Mouse (Mus musculus) naive thymus-derived CD4-positive, alpha-beta T cell, adult 2 months (primary cell): ENCODE data around the gene Fndc3b.

Experiments used
- DNase-seq: peaks from one replicate; pipeline ENCODE4 v3.0.0-alpha.2; 2011; ENCODE audit warnings: low read depth

Gene Fndc3b

DNA sequence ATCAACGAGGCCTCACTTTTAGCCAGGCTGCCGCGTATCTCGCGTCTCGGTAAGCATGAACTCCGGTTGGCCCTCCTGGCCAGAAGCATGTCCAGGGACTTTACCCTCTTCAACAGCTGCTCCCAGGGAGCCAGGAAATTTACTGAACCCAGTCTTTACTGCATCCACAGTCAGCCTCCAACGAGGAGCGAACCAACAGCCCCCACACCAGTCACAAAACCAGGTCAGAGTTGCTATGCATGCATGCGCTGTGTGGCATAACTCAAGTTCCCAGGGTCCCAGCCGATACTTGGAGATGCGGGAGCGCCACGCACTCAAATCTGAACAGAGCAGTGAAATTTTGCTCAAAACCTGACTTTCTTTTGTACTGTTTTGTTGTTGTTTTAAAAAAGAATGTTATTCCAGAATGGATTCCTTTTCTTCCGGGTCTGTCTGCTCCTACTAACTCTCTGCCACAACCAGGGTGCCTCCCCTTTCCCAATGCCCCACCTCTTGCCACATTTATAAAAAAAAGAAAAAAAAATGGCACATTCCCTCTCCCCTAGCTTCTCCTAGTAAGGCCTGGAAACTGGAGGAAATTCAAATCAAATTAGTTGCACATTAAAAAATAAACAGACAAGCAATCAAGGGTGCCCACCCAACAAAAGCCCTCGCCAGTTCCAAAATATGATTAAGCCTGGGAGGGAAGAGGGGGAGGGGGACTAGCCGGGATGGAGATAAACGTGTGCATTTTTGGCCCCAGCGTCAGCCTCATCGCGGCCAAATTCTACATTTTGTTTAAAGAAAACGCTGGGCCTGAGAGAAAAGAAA, 1.8 kb downstream of the Fndc3b start:
- no peak for DNase-seq

DNA sequence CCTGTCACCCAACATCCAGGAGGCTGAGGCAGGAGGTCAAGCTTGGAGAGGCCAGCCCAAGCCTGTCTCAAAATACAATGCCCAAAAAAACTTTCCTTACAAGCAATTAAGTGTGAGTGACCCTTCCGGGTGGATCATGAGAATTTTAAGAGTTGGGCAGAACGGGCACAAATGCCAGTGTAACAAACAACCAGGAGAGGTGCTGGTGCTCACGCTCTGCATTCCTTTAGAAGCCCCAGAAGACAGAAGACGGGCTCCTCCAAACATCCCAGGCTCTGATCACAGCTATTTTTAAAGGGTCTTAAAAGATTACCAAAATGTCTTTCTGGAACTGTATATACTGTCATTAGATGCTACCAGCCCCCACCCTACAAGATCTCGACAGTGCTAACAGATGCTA, 2.5 kb downstream of the Fndc3b start:
- DNase-seq = no peak

DNA sequence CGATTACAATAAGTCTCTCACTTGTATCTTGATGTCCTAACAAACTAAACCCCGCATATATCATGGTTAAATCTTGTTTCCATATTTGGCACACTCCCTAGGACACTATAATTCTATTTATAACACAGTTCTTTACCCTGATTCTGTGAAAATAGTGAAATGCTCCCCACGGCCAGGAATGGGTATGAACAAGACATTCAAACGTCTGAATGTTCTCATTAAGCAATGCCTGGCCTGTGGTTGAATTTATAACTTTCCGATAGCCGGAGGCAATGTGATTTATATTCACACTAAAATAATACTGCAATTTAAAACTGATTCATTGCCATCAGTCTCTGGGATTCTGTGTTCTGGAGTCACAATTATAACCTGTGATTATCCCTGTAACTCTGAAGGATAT, 5.3 kb downstream of the Fndc3b start:
- DNase-seq = no peak

DNA sequence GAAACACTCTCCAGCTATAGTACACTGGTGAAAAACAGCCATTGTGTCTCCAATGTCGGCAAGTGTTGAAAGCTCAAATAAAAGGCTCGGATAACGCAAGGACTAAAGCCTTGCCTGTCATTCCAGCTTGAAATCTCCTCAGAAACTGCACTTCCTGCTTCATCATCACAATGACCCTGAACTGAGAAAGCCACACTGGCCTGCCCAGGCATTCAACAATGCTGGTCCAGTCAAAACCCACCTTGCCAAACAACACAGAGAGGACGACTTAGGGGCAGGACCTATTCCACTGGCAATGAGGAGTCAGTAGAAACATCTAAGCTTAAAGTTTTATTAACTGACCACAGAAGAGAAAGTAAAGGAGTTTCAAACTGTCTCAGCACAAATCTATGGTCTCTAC, 6.1 kb downstream of the Fndc3b start:
- no peak for DNase-seq

DNA sequence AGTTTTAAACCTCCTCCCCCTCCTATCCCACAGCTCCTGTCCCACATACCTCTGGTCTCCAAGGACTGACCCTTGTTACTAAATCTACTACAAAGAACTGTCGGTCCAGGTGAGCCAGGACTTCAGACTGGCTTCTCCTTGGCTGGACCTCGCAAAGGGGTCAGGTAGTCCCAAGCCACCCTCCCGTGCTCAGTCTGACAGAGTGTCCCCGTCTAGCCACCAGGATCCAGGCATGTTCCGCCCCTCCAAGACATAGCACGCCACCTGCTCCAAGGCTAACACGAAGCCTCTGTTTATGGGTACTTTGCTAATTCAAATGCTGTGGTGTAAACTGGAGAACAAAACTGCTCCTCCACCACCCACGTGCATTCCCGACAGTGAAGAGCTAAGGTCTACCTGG, 6.5 kb downstream of the Fndc3b start:
- no peak for DNase-seq

DNA sequence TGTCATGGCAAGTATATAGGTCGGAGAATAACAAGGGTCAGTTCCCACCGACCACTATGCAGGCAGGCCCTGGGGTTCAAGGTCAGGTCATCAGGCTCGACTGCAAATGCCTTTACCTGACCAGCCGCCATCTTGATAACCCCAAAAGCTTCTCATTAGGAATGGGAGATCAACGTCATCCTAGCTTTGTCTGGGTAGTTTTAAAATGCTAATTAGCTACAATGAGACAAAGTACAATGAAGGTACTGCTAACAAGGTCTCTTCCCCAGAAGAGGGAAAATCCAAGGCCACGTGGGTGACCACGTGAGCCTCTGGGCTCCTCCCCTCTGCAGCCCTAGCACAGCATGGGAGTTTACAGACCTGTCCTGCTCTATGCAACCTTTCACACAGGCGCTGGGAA, 7.6 kb downstream of the Fndc3b start:
- no peak for DNase-seq

DNA sequence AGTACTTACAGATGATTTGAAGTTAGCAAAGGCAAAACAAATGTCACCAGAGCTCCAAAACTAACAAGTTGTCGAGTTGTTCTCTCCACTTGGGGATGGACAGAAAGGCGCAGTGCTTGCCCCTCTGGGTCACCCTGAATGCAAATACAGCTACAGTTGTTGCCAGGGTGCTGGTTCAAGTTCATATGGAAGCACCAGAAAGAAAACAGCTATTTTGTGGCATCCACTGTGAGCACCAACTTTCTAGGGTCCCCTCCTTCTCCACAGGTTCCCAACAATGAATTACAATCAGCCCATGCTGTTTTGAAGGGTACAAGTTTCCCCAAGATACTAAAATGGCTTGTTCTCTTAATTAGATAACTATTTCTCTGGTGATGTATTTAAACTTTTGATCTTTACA, 8.0 kb downstream of the Fndc3b start:
- no peak for DNase-seq

DNA sequence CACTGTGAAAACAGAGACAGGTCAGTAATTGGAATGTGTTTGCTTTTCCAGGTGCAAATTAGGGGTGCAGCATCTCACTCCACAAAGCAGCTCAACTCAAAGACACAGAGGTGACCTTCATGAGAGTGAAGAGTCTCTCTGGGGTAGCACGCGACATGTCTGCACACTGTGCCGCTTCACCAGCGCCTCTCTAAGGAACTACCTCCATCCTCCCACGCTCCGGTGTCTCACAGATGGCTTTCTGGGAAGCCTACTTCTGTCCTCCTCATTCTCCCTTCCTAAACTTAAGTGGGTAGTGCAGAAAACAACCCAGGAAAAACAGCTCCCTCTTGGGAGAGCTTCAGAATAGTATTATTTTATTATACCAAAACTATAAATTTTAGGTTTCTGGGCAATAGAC, 12.4 kb downstream of the Fndc3b start:
- DNase-seq = no peak

DNA sequence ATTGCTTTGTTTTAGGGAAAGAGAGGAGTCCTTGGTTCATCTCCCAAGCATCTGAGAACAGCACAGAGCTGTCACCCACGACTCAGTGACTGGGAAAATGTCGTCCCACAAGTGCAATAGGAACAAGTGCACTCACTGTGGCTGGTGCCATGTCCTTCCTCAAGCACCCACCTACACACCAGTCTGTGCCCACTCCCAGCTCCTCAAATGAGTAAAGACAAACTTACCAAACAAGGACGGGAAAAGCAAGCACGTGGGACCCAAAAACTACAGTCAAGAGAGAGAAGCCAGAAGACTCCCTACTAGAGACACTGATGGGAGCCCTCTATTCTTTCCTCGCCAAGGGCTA, 14.7 kb downstream of the Fndc3b start:
- no peak for DNase-seq

DNA sequence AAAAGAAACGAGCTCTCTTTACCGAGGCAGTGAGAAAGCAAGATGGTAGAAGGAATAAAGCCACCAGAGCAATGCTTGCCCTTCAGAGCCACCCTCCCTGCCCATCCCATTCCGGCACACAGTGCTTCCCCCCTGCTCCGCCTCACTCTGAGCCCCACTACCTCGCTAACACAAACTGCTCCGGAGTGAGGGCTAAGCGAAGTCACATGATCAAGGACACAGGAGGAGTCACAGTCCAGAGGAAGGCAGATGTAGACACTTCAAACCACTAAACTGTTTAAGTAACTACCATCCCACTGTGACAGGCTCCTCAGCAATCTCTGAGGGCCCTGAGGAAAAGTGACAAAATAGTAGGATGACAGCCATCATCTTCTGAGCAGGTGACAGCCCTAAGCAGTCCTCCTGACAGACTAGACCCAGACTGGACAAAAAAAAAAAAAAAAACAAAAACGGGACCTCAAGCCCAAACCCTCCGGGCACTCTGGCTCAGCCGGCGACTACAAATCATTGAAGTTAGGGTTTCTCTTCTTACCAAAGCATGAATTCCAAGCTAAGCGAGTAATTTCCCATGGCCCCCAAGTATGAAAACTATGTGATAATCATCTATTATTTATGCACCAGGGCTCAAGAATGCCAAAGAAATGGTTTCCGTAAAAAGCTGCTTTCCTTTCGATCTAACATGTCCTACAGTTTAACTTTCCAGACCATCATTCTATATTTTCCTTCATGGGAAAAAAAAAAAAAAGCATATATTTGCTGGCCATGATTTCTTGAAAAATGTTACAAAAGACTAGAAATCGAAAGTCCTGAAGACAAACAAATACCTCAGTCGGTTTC, 15.3 kb downstream of the Fndc3b start:
- DNase-seq = no peak

DNA sequence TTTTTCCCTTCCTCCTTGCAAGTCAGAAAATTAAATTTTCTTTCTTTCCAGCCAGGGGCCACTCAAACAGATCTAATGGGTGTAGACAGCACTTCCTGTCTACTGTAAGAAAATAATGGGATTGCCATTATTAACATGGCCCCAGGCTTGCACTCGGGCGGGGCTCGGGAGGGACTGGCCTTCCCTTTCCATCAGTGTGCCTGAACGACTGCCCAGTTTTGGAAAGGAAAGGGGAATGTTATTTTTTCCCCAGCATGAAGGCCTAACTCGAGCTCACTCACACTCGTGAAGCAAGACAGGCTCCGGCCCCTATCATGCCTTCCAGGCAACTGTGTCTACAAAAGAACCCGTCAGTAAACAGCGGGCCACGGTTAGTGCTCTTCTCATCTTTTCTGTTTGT, 16.5 kb downstream of the Fndc3b start:
- DNase-seq = no peak

DNA sequence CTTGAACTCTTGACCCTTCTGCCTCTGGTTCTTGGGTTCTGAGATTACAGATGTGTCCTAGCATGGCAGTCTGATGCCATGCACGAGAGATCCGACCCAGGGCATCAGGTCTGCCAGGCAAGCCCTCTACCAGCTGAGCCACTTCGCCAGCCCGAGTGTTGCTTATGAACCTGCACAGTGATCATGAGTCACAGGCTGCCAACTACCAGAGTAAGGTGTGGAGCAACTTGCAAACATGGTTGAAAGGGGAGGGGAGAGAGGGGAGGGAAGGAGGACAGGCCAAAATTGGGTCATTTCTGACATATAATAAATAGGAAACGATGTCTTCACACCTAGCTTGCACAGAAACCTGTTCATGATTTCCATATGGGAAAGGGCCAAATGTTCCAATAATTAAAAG, 17.0 kb downstream of the Fndc3b start:
- no peak for DNase-seq

DNA sequence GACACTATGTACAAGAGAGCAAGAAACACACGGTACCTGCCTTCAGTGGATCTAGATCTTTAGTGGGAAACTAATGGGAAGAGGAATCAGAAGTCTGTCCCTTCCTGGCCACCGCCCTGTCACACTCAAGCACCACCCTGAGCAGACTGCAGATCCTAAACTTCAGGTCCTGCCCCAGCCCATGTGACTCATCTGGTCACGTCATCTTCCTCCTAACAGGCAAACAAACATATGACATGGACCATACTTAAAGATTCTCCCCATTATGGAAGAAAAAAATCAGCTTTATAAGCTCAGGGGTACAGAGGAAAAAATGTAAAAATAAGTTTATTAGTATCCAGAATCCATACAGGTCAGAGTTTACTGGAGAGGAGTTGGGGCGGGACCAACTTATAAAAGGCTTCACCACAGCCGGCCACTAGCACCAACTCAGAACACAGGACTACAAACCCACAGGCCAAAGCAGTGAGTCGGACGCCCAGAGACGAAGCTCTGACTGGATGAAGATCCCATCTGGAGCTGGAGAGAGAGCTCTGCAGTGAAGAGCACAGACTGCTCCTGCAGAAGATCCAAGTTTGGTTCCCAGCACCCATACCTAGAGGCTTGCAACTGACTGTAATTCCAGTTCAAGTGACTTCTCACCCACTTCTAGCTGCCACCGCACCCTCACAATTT, 19.5 kb downstream of the Fndc3b start:
- no peak for DNase-seq

DNA sequence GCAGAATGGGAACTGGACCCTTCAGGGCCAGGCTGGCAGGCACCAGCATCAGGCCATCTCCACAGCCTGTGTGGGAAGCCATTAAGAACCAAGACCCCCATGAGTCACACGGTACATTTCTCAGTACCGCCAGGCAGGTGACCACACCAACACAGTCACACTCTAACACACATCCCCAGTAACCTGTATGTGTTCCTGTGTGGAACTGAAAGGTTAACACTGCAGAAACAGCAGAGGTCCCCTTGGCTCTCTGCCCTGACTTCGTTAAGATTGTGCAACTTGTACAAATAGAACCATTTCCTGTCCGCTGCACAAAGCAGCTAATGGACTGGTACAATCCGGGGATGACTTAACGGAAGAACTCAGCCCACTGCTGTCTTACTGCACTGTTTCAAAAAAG, 21.1 kb downstream of the Fndc3b start:
- DNase-seq = no peak

DNA sequence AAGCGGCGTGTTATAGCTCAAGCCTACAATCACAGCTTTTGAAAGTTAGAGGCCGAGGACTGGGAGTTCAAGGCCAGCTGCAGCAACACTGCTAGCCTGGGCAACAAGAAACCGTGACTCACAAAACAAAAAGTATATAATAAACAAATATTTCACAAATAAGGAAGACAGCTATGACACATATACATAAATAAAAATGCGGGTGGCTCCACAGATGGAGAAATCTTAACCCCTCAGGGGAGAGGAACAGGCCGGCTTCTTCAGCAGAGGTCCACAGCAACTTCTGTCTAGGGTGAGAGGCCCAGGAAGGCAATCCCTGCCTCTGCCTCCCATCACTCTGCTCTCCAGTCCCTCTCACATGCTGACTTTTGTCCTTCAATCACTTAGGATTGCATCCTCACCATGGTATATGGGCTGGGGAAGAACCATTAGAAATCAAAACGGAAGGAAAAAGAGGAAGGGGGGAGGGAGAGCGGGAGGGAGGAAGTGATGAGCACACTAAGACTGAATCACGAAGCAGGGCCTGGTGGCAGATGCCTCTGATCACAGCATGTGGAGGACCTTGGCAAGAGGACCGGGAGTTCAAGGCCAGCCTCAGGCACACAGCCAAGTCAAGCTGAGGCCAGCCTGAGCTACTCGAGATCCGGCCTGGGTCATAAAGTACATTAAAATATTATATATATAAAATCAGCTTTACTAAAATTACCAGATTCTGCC, 21.8 kb downstream of the Fndc3b start:
- no peak for DNase-seq

DNA sequence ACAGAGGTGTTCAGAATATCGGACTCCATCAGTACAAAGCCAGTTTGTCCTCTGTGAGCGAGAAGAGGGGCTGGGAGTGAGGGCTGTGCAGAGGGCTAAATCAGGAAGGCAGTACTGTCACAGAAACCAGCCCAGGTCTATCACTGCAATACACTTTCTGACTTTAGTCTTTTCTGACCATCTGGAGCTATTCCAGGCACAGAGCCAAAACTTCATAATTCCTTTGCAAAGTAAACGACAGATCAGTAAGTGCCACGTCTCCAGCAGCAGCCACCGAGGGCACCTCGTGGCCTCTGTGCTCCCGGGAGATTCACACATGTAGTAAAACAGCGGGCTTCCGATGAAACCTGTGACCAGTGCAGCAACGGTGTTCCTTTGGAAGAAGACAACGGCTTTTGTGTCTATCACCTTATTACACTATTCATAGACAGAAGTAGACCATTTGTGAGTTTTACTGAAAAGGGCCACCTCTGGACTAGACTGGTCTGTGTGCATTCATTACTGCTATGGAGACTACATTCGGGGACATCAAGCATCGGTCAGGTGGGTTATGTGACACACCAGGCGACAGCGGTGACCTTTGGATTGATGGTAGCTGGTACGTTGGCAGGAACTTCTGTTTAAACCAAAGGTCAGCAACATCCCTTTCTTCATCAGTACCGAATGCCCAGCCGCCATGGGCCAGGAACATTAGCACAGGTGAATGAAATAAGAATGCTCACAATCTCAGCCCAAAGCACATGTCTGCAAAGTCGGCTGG, 24.2 kb downstream of the Fndc3b start:
- DNase-seq = no peak

DNA sequence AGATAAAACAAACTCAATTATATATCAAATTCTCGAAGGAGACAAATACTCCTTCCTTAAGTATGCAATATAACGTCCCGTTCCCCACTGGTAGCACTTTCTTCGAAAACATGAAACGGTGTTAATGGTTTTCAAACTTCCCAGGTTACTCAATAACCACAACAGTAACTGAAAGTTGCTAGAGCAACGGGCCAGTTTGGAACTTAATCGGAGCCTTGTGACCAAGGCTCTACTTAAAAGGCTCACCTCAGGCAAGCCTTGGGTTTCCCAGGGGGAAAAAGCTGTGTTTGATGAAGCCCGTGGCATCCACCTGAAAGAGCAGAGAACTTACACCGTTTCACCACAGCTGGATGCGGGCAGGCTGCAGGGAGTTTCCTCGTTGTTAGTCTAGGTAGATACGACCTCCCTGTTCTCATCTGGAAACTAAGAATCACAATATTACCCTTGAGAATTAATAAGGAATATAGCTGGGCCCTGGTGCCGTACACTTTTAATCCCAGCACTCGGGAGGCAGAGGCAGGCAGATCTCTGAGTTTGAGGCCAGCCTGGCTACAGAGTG, 25.4 kb downstream of the Fndc3b start:
- no peak for DNase-seq

DNA sequence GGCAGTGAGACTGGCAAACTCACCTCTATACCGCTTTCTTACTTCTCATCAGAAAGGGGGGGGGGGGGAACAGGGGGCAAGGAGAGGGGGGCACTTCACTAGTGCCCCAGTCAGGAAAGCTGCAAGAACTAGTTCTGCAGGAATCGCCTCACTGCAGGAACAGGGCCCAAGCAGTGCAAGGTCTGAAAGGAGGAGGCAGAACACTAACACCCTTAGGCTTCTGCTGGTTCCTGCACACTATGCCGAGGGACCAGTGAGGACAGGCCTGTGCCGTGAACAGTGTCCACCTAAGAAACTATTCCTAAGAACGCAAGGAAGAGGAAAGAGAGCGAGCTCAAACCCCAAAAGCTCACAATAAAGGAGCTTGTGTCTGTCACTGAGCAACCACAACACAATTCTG, 26.0 kb downstream of the Fndc3b start:
- DNase-seq = no peak

DNA sequence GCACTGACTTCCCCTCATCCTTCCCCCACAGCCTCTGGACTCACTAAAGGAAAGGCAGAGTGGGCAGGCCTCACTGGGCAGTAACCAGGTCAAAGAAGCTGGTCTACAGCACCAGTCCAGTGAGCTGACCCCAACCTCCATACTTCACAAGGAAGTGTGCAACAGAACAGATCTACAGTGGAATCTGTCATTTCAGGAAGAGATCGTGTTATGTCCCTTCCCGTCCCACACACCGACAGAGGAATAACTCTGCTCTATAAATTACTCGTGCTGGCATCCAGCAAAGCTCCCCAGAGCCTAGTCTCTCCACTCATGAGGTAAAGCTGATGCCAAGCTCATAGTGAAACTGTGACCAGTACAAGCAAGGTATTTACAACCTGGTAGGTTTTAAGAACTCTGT, 27.7 kb downstream of the Fndc3b start:
- DNase-seq = no peak

DNA sequence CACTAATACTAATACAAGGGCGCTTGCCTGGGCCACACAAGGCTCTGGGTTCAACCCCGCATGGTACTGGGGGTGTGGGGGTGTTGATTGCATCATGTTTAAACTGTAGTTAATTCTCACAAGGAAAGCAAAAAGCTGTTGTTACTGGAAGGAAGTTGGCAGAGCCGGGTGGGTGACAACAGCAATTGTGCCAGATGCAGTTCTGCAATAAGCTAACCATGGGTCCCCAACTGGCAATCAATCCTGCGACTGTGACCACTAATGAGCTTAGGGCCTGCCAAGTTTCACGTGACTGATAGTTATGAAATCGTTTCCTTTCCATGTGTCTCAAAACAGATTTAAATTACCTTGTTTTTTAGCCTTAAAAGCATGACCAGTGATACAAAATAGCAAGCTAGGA, 33.5 kb downstream of the Fndc3b start:
- no peak for DNase-seq

DNA sequence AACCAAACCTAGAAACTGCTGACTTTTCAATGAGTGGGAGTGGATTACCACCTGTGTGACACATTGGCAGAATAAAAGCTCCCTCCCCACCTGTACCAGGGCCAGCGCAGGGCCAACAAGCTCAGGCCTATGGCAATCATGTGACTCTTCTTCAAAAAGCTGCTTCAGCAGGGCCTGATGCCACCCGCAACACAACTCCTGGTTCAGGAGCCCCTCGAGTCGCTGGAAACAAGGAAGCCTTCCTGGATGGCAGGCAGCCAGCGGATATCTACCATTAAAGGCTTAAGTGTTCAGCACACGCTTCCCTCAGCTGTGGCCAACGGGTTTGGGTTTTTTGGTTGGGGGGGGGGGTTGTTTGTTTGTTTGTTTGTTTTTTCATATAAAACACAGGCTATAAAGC, 37.4 kb downstream of the Fndc3b start:
- no peak for DNase-seq
